Mouse (Mus musculus) fat pad, adult 2 months (tissue): ENCODE results near the gene Rhox2c.
"Not testable (repeated sequence)": the region's sequence is repeated elsewhere in the genome, so short reads cannot be mapped to it uniquely, and the experiment has no call there.

ENCODE experiments used
- DNase-seq: peaks from one replicate; pipeline ENCODE4 v3.0.0-alpha.2; 2011; ENCODE audit warnings: low read depth, low spot score; ENCODE audit errors: extremely low read depth

Rhox2c gene

GRCm38 (mm10) chrX:37453380-37453779, at the start of gene Rhox2c:
Gene Rhox2c, plus strand, starts transcription at chrX:37453680.
- DNase-seq = not testable (repeated sequence)

GRCm38 (mm10) chrX:37411767-37412166, 41.7 kb upstream of the Rhox2c start, which contains the start of gene Rhox2b:
Gene Rhox2b, plus strand, starts transcription at chrX:37412067.
- DNase-seq = not testable (repeated sequence)

- not testable (repeated sequence) for DNase-seq
Measured at GRCm38 (mm10) chrX:37432194-37432593, 21.3 kb upstream of the Rhox2c start, which contains the start of gene Rhox4b. Gene Rhox4b, plus strand, starts transcription at chrX:37432494.

- DNase-seq = not testable (repeated sequence)
Measured at GRCm38 (mm10) chrX:37458285-37458684, 4.8 kb downstream of the Rhox2c start, which contains the start of gene Rhox3c. Gene Rhox3c, plus strand, starts transcription at chrX:37458585.

GRCm38 (mm10) chrX:37480037-37480436, 26.6 kb downstream of the Rhox2c start, which contains the start of gene Rhox4c:
Gene Rhox4c, plus strand, starts transcription at chrX:37480337.
- not testable (repeated sequence) for DNase-seq

GRCm38 (mm10) chrX:37514059-37514458, 60.6 kb downstream of the Rhox2c start, which contains the start of gene Rhox4d:
Gene Rhox4d, plus strand, starts transcription at chrX:37514359.
- DNase-seq = not testable (repeated sequence)
